8 mouse cellular contexts compared by ENCODE assay signal in the genomic region with DNA sequence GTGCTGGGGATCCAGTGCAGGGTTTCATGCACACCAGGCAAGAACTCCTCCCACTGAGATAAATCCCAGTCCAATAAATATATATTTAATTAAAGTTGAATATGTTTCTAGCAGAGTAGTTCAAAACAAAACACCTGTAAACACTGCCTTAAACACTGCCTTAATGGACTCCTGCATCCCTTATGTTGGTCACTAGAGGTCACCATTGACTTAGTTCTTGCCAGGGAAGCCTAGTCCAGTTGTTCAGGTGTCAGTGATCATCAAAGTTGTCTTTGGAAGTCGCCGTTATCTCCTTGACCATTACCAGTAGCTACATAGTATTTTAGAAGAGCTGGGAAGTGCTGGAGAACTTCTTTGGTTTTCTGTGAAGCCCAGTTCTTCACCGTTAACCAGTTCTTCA. TPM values are rescaled to one million over a fixed set of nuclear protein-coding genes. Genes with fewer than 3 reads are reported as not detected.
A peak's percentile ranks its signal among the peaks of the same experiment; 100 is the strongest.
DNase-seq lines count a peak whose midpoint lies in the region; ATAC-seq lines count a peak whose summit lies in the region.

No protein-coding gene starts in this region.

- DNase-seq in hindbrain, embryonic 11.5 days (ENCODE audit: low spot score), result peak; percentile 53
- no peak for DNase-seq in hindbrain, embryonic 10.5 days (ENCODE audit: low spot score)
- DNase-seq in MN1 (ENCODE audit: low spot score), result peak; percentile 58
- DNase-seq in ovary, postnatal 36 days (ENCODE audit: low spot score), result no peak
- DNase-seq in gastrocnemius, adult 8-10 months (ENCODE audit: low spot score in 2 of 2), result no peak
- no peak for DNase-seq in urinary bladder, adult 2 months (ENCODE audit: low spot score)

- peak; percentile 35; the same call in 1 of the 2 replicates for ATAC-seq in hindbrain, embryonic 11.5 days (ENCODE audit: low FRiP score)
- ATAC-seq in hematopoietic stem cell, adult 5-6 weeks (replicated peaks in 1 of 2; ENCODE audit: insufficient read depth in 1 of 2, low FRiP score in 2 of 2, low TSS enrichment in 1 of 2, low read depth in 1 of 2, poor library complexity in 2 of 2, severe bottlenecking in 2 of 2), result peak; percentile 53 to 72; a peak in 2 of 4 replicates
- peak; percentile 75 for ATAC-seq in liver, embryonic 16.5 days (ENCODE audit: low read depth)

- H3K4me3 ChIP-seq in hindbrain, embryonic 11.5 days (ENCODE audit: low read depth, low read length), result no peak overlapping the region
- no peak overlapping the region for H3K4me3 ChIP-seq in hindbrain, embryonic 10.5 days
- no peak overlapping the region for H3K4me3 ChIP-seq in liver, embryonic 16.5 days (ENCODE audit: low read depth, low read length)

- H3K27me3 ChIP-seq in hindbrain, embryonic 11.5 days (ENCODE audit: control insufficient read depth, insufficient read depth, low read length), result no peaks in the 10 kb centered on the region
- H3K27me3 ChIP-seq in hindbrain, embryonic 10.5 days (ENCODE audit: insufficient read depth, poor library complexity, severe bottlenecking), result no peaks in the 10 kb centered on the region
- H3K27me3 ChIP-seq in liver, embryonic 16.5 days (ENCODE audit: control insufficient read depth, insufficient read depth, low read depth, low read length), result no peaks in the 10 kb centered on the region

- H3K36me3 ChIP-seq in hindbrain, embryonic 11.5 days (ENCODE audit: control insufficient read depth, insufficient read depth, low read length), result no peaks in the 10 kb centered on the region
- no peaks in the 10 kb centered on the region for H3K36me3 ChIP-seq in hindbrain, embryonic 10.5 days
- H3K36me3 ChIP-seq in liver, embryonic 16.5 days (ENCODE audit: control insufficient read depth, insufficient read depth), result no peaks in the 10 kb centered on the region

- H3K4me2 ChIP-seq in hindbrain, embryonic 11.5 days (replicated peaks; ENCODE audit: low read depth, low read length), result no peak overlapping the region
- H3K4me2 ChIP-seq in liver, embryonic 16.5 days (ENCODE audit: low read depth, low read length), result no peak overlapping the region

- no peaks in the 10 kb centered on the region for H3K4me1 ChIP-seq in hindbrain, embryonic 11.5 days (replicated peaks; ENCODE audit: control insufficient read depth, insufficient read depth, low read length)
- H3K4me1 ChIP-seq in hindbrain, embryonic 10.5 days (replicated peaks), result 0 out of 2 replicates have a peak, but pooled peaks cover 3% of the 10 kb centered on the region
- peaks cover 2% of the 10 kb centered on the region; the same call in 1 of the 2 replicates for H3K4me1 ChIP-seq in liver, embryonic 16.5 days (ENCODE audit: control insufficient read depth, low read depth, low read length)

- no peaks in the 10 kb centered on the region for H3K9me3 ChIP-seq in hindbrain, embryonic 11.5 days (ENCODE audit: control insufficient read depth, low read length)
- no peaks in the 10 kb centered on the region for H3K9me3 ChIP-seq in hindbrain, embryonic 10.5 days
- no peaks in the 10 kb centered on the region; the same call in 1 of the 2 replicates for H3K9me3 ChIP-seq in liver, embryonic 16.5 days (replicated peaks; ENCODE audit: control insufficient read depth, low read length)

- no peak overlapping the region for H3K27ac ChIP-seq in hindbrain, embryonic 11.5 days (ENCODE audit: low read depth, low read length)
- H3K27ac ChIP-seq in hindbrain, embryonic 10.5 days, result no peak overlapping the region
- H3K27ac ChIP-seq in liver, embryonic 16.5 days (ENCODE audit: low read length), result no peak overlapping the region

- H3K9ac ChIP-seq in hindbrain, embryonic 11.5 days (ENCODE audit: low read depth, low read length), result no peak overlapping the region
- no peak overlapping the region for H3K9ac ChIP-seq in liver, embryonic 16.5 days (ENCODE audit: low read depth, low read length)

- 30% methylated on average over 3 of the region's 3 CpGs for WGBS in hindbrain, embryonic 11.5 days
- WGBS in hindbrain, embryonic 10.5 days, result 38% methylated on average over 3 of the region's 3 CpGs
- 14% methylated on average over 3 of the region's 3 CpGs for WGBS in liver, embryonic 16.5 days (ENCODE audit: insufficient replicate concordance)

RNA-seq across cellular contexts. Expression of a gene that starts 1.1 kb away (rescaled TPM):
- 0.91 and 1.1 TPM in 2 replicates for polyA plus RNA-seq in hindbrain, embryonic 11.5 days (2014; fragmentation: Nextera tagmentation; extraction: Ambion mirVana)
- 1.8 TPM in 2 replicates for polyA plus RNA-seq in hindbrain, embryonic 10.5 days (2016; fragmentation: Nextera tagmentation; extraction: Ambion mirVana)
- total RNA-seq in hematopoietic stem cell, adult 5-6 weeks (2017), result 2.5 TPM in 1 of 2 replicates, not detected in the other
- polyA plus RNA-seq in liver, embryonic 16.5 days (2015; fragmentation: Nextera tagmentation; extraction: Ambion mirVana), result 0.13 and 0.14 TPM in 2 replicates
- under 1 TPM in 3 of 4 experiments, not detected in 1; 0.39 to 0.46 (median 0.45) TPM for total RNA-seq in gastrocnemius, adult 8-10 months (2022)
- 3.8 and 4.2 TPM in 2 replicates for polyA plus RNA-seq in urinary bladder, adult 2 months (2012; rRNA removed)

RNA-seq across cellular contexts. Expression of a gene that starts 1.1 kb away (rescaled TPM):
- polyA plus RNA-seq in hindbrain, embryonic 11.5 days (2014; fragmentation: Nextera tagmentation; extraction: Ambion mirVana), result 35.7 and 35.9 TPM in 2 replicates
- 39.7 and 39.8 TPM in 2 replicates for polyA plus RNA-seq in hindbrain, embryonic 10.5 days (2016; fragmentation: Nextera tagmentation; extraction: Ambion mirVana)
- total RNA-seq in hematopoietic stem cell, adult 5-6 weeks (2017), result 11.2 and 13.1 TPM in 2 replicates
- polyA plus RNA-seq in liver, embryonic 16.5 days (2015; fragmentation: Nextera tagmentation; extraction: Ambion mirVana), result 236 and 248 TPM in 2 replicates
- 1 to 10 TPM; 2.5 to 3.9 (median 3.3) TPM for total RNA-seq in gastrocnemius, adult 8-10 months (2022)
- polyA plus RNA-seq in urinary bladder, adult 2 months (2012; rRNA removed), result 22.0 and 23.6 TPM in 2 replicates

RNA-seq across cellular contexts. Expression of a gene that starts 19.9 kb away (rescaled TPM):
- polyA plus RNA-seq in hindbrain, embryonic 11.5 days (2014; fragmentation: Nextera tagmentation; extraction: Ambion mirVana), result 1,301 and 1,416 TPM in 2 replicates
- polyA plus RNA-seq in hindbrain, embryonic 10.5 days (2016; fragmentation: Nextera tagmentation; extraction: Ambion mirVana), result 1,451 and 1,593 TPM in 2 replicates
- total RNA-seq in hematopoietic stem cell, adult 5-6 weeks (2017), result 535 and 658 TPM in 2 replicates
- 3,514 and 3,691 TPM in 2 replicates for polyA plus RNA-seq in liver, embryonic 16.5 days (2015; fragmentation: Nextera tagmentation; extraction: Ambion mirVana)
- 1,000 to 10,000 TPM; 1,901 to 2,305 (median 2,120) TPM for total RNA-seq in gastrocnemius, adult 8-10 months (2022)
- 2,402 and 3,491 TPM in 2 replicates for polyA plus RNA-seq in urinary bladder, adult 2 months (2012; rRNA removed)

RNA-seq across cellular contexts. Expression of a gene that starts 41.0 kb away (rescaled TPM):
- polyA plus RNA-seq in hindbrain, embryonic 11.5 days (2014; fragmentation: Nextera tagmentation; extraction: Ambion mirVana), result 5.7 and 5.8 TPM in 2 replicates
- 6.7 and 8.1 TPM in 2 replicates for polyA plus RNA-seq in hindbrain, embryonic 10.5 days (2016; fragmentation: Nextera tagmentation; extraction: Ambion mirVana)
- 3.4 and 6.3 TPM in 2 replicates for total RNA-seq in hematopoietic stem cell, adult 5-6 weeks (2017)
- polyA plus RNA-seq in liver, embryonic 16.5 days (2015; fragmentation: Nextera tagmentation; extraction: Ambion mirVana), result 7.3 and 8.6 TPM in 2 replicates
- total RNA-seq in gastrocnemius, adult 8-10 months (2022), result 1 to 10 TPM; 1.5 to 4.9 (median 3.5) TPM
- polyA plus RNA-seq in urinary bladder, adult 2 months (2012; rRNA removed), result 38.6 and 41.9 TPM in 2 replicates

Comparison
In these comparisons a context has a peak if more than half of its experiments do, and no peak if none do; other contexts are left out.
1. DNase-seq: peak in hindbrain, embryonic 11.5 days (single experiment) and MN1 (single experiment); none in hindbrain, embryonic 10.5 days (single experiment), ovary, postnatal 36 days (single experiment), gastrocnemius, adult 8-10 months (0 of 2) and urinary bladder, adult 2 months (single experiment).
2. Peak in every context shown above with its lines, with median percentiles within 50 percentile points of each other: ATAC-seq.